Mouse (Mus musculus): ENCODE data around the gene Ptprr.
A peak's percentile ranks its signal among the peaks of the same experiment; 100 is the strongest.

DNA sequence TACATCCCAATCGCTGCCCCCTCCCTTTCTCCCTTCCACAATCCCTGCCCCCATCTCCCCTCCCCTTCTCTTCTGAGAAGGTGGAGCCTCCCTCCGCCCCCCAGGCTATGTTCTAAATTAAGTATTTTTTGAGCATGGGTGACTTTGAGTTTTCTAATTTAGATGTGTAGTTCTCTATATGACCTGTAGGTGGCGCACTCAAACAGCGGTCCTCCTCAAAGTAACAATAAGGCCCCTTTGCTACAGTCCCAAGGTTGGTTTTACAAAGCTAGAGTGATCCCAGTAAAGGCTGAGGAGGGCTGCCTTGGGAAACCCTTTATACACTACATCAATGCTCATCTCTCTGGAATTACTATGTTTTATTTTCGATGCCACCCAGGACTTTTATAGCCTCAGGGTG lies 181.0 kb downstream of the Ptprr start:
- TF ChIP-seq CTCF (IDR thresholded peaks at IDR 0.05; ENCODE audit: low read depth) (peak; percentile 83), EP300 (optimal IDR thresholded peaks at IDR 0.05) (no peak)
